Mouse (Mus musculus) forebrain, embryonic 14.5 days (tissue): ENCODE measurements at regions not wholly inside any gene's neighbourhood (a gene's known extent, or its start where the extent isn't known, plus 50 kb on each side); places are given as distances from the start of the nearest gene placed in this dataset.
A peak's percentile ranks its signal among the peaks of the same experiment; 100 is the strongest.

ENCODE experiments used
- ATAC-seq: fragments of 200-750 bp; cut with Nextera tagmentation; 2 replicates; pipeline ENCODE4 v1.8.0; 2017; ENCODE audit warnings: mild to moderate bottlenecking, moderate library complexity
- DNase-seq: peaks from one replicate; pipeline ENCODE4 v3.0.0-alpha.2; 2015; ENCODE audit warnings: low spot score
- H3K27ac ChIP-seq: fragments of 300-500 bp; sonication (generic); 2 replicates; pipeline ENCODE4 v1.5.1; 2014; ENCODE audit warnings: low read depth, mild to moderate bottlenecking, control low read depth, low read length, moderate library complexity
- H3K27me3 ChIP-seq: fragments of 300-500 bp; sonication (generic); replicated peaks from 2 replicates; pipeline ENCODE4 v1.6.1; 2014; ENCODE audit warnings: low read length, control low read depth, mixed read lengths; ENCODE audit not compliant: control insufficient read depth, insufficient read depth
- H3K36me3 ChIP-seq: fragments of 300-500 bp; sonication (generic); 2 replicates; pipeline ENCODE4 v1.6.1; 2014; ENCODE audit warnings: low read length, control low read depth; ENCODE audit not compliant: control insufficient read depth, insufficient read depth
- H3K4me1 ChIP-seq: fragments of 300-500 bp; sonication (generic); 2 replicates; pipeline ENCODE4 v1.6.1; 2014; ENCODE audit warnings: antibody characterized with exemption, low read length, control low read depth; ENCODE audit not compliant: control insufficient read depth, insufficient read depth
- H3K4me2 ChIP-seq: fragments of 300-500 bp; sonication (generic); 2 replicates; pipeline ENCODE4 v1.6.1; 2014; ENCODE audit warnings: mild to moderate bottlenecking, control low read depth, low read length
- H3K4me3 ChIP-seq: fragments of 300-500 bp; sonication (generic); 2 replicates; pipeline ENCODE4 v1.5.1; 2014; ENCODE audit warnings: low read depth, low read length, control low read depth
- H3K9ac ChIP-seq: fragments of 300-500 bp; sonication (generic); 2 replicates; pipeline ENCODE4 v1.6.1; 2014; ENCODE audit warnings: mild to moderate bottlenecking, low read length, control low read depth, moderate library complexity
- H3K9me3 ChIP-seq: fragments of 300-500 bp; sonication (generic); replicated peaks from 2 replicates; pipeline ENCODE4 v1.6.1; 2016; ENCODE audit warnings: low read length, control low read depth, mixed read lengths; ENCODE audit not compliant: control insufficient read depth
- WGBS: fragments of 180-500 bp; shearing (Covaris S2); extraction: QIAGEN DNeasy Blood & Tissue Kit; methylation state at CpG from one replicate; pipeline ENCODE4 v1.1.7; 2014; 5-methylcytosine and 5-hydroxymethylcytosine counted together

DNA sequence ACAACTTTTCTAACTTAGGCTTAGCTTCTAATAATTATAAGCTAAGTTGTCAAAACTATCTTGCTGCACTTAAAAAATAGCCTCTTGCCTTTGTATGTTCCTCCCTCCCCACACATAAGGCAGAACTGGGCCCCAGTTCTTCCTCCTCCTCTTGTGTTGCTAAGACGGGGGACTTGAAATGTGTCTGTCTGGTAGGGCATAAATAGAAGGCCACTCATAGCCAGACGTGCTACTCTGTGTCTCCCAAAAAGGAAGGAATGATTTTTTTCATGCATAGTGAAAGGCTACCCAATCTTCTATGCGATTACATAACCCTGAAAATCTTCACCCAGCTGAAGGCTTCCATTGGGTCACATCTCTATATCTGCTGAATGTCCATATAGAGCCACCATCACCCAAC, 183.5 kb downstream of the Hsfy2 start:
- WGBS: 94% methylated on average over 3 of the region's 3 CpGs

DNA sequence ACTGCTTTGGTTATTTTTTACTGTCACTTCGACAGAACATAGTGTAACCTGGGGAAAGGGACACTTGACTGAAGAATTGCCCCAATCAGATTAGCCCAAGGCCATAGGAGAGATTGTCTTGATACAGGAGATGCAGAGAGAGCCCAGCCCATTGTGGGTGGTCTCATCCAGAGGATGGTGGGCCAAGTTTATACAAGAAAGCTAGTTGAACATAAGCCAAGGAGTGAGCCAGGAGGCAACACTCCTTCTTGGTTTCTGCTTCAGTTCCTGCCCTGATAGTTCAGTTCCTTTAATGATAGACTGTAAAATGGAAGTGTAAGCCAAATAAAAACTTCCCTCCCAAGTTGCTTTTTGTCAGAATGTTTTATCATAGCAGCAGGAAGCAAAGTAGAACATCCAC, 194.4 kb downstream of the Hsfy2 start:
- DNase-seq (no peak), ATAC-seq (no peak)
- WGBS: 77% methylated on average over 1 of the region's 1 CpGs
- Histone ChIP-seq H3K27ac (no peak overlapping the region), H3K36me3 (no peaks in the 10 kb centered on the region), H3K27me3 (no peaks in the 10 kb centered on the region), H3K4me2 (no peak overlapping the region), H3K9ac (no peak overlapping the region), H3K4me3 (no peak overlapping the region), H3K4me1 (no peaks in the 10 kb centered on the region), H3K9me3 (no peaks in the 10 kb centered on the region)

More for the DNA sequence above, 183.5 kb downstream of the Hsfy2 start:
- Histone ChIP-seq H3K4me3 (no peak overlapping the region), H3K36me3 (no peaks in the 10 kb centered on the region), H3K9ac (no peak overlapping the region), H3K27me3 (no peaks in the 10 kb centered on the region), H3K9me3 (no peaks in the 10 kb centered on the region), H3K4me2 (no peak overlapping the region), H3K4me1 (no peaks in the 10 kb centered on the region), H3K27ac (no peak overlapping the region)
- DNase-seq: no peak
- ATAC-seq: no peak

DNA sequence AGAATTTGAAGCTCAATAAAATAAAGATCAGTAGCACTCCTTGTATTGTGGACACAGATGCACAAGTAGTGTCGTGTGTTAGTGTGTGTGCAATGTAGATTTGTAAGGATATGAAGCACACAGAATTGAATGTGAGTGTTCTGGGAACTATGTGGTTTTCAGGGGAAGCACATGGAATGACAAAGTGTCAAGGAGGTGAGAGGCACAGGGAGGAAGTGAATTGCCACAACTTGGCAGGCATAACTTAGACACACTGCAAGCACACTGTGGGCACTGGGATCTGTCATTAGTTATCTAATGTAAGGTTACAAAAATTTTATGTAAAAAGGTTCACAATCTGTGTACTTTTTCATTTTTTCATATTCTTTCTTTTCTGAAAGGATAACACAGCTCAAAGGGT, 230.4 kb downstream of the Hsfy2 start:
- Histone ChIP-seq H3K4me3 (no peak overlapping the region), H3K9me3 (no peaks in the 10 kb centered on the region), H3K9ac (no peak overlapping the region), H3K36me3 (no peaks in the 10 kb centered on the region), H3K4me1 (no peaks in the 10 kb centered on the region), H3K4me2 (no peak overlapping the region), H3K27ac (no peak overlapping the region), H3K27me3 (no peaks in the 10 kb centered on the region)
- no peak for ATAC-seq
- no peak for DNase-seq
- WGBS: 85% methylated on average over 1 of the region's 1 CpGs

GRCm38 (mm10) chr1:56403351-56403750, 233.9 kb downstream of the Hsfy2 start:
- H3K4me3 ChIP-seq: no peak overlapping the region
- no peak overlapping the region for H3K9ac ChIP-seq
- 70% methylated on average over 2 of the region's 2 CpGs for WGBS
- peak; percentile 69 for DNase-seq
- no peaks in the 10 kb centered on the region for H3K27me3 ChIP-seq
- no peaks in the 10 kb centered on the region for H3K4me1 ChIP-seq
- H3K4me2 ChIP-seq: no peak overlapping the region
- no peak; the same call in 1 of the 2 replicates for ATAC-seq
- H3K36me3 ChIP-seq: no peaks in the 10 kb centered on the region
- H3K27ac ChIP-seq: no peak overlapping the region
- H3K9me3 ChIP-seq: no peaks in the 10 kb centered on the region

DNA sequence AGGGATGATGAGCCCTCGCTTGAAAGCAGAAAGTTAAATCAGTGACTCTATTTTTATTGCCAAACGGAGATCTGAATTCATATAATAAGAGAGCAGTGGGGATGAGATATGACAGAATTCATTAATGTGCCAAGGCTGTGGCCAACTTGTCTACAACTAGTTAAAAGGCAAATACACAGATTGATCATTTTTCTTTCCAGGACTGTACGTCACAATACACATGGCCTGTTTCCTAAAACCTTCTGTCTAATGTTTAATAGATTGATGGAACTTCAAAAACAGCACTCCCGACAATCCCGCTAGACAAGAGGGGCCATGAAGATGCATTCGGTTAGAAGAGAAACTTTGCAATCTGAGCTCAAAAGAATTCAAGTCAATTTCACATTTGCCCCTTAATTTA, 241.4 kb downstream of the Hsfy2 start:
- whole genome bisulfite sequencing: 77% methylated on average over 6 of the region's 6 CpGs
- H3K4me2 ChIP-seq: no peak overlapping the region
- H3K27me3 ChIP-seq: no peaks in the 10 kb centered on the region
- no peak overlapping the region for H3K4me3 ChIP-seq
- no peak overlapping the region for H3K27ac ChIP-seq
- ATAC-seq (no peak), DNase-seq (peak; percentile 63)
- no peak overlapping the region for H3K9ac ChIP-seq
- H3K9me3 ChIP-seq: no peaks in the 10 kb centered on the region
- H3K4me1 ChIP-seq: no peaks in the 10 kb centered on the region
- H3K36me3 ChIP-seq: no peaks in the 10 kb centered on the region

DNA sequence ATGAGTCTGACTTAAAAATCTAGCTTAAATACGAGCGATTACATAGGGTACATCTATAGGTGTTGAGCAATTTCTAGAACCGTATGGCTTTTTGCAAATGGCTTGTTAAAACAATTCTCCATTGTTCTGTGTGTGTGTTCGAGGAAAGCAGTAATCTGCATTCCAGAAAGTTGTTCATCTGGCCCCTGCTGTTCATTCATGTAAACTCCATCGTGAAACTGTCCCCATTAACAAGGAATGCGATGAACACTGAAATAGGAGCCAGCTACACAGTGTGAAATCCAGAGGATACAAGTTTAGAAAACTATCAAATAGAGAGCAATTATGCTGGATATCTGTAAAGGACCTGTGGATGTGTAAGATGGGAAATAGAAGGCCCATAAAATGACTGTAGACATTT, 250.1 kb downstream of the Hsfy2 start:
- Histone ChIP-seq H3K4me1 (no peaks in the 10 kb centered on the region), H3K9ac (no peak overlapping the region), H3K27ac (no peak overlapping the region), H3K36me3 (no peaks in the 10 kb centered on the region), H3K4me3 (no peak overlapping the region), H3K27me3 (no peaks in the 10 kb centered on the region), H3K4me2 (no peak overlapping the region), H3K9me3 (no peaks in the 10 kb centered on the region)
- DNase-seq: no peak
- no peak for ATAC-seq
- WGBS: 47% methylated on average over 6 of the region's 6 CpGs

GRCm38 (mm10) chr1:56366319-56366718, 270.9 kb downstream of the Hsfy2 start:
- 95% methylated on average over 2 of the region's 2 CpGs for WGBS
- H3K27ac ChIP-seq: no peak overlapping the region
- no peak overlapping the region for H3K4me2 ChIP-seq
- no peaks in the 10 kb centered on the region for H3K27me3 ChIP-seq
- H3K4me3 ChIP-seq: no peak overlapping the region
- H3K9me3 ChIP-seq: no peaks in the 10 kb centered on the region
- no peaks in the 10 kb centered on the region for H3K4me1 ChIP-seq
- ATAC-seq: no peak
- H3K36me3 ChIP-seq: no peaks in the 10 kb centered on the region
- DNase-seq: no peak
- no peak overlapping the region for H3K9ac ChIP-seq

GRCm38 (mm10) chr1:56360857-56361256, 276.4 kb downstream of the Hsfy2 start:
- ATAC-seq (no peak), DNase-seq (no peak)
- no peak overlapping the region for H3K9ac ChIP-seq
- no peak overlapping the region for H3K27ac ChIP-seq
- H3K9me3 ChIP-seq: no peaks in the 10 kb centered on the region
- no peak overlapping the region for H3K4me3 ChIP-seq
- no peaks in the 10 kb centered on the region for H3K36me3 ChIP-seq
- 55% methylated on average over 5 of the region's 5 CpGs for WGBS
- H3K4me1 ChIP-seq: no peaks in the 10 kb centered on the region
- H3K27me3 ChIP-seq: no peaks in the 10 kb centered on the region
- H3K4me2 ChIP-seq: no peak overlapping the region

DNA sequence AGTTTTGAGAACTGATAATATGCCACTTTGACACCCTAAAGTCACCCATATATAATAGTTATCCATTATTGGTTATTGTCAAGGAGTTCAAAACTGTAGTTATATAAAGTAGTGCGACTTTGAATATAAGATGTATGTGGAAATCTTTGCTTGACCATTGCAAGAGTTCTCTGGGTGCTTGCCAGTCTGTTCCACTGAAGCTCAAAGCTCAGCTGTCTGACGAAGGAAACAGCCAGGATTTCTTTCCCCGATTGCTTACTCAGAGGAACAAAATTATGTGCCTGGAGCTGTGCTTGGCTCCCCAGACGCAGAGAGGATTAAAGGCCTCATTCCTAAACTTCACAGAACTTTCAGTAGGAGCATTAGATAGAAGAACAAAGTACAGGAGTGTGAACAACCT, 290.6 kb downstream of the Hsfy2 start:
- DNase-seq: no peak
- H3K4me2 ChIP-seq: no peak overlapping the region
- H3K4me3 ChIP-seq: no peak overlapping the region
- no peaks in the 10 kb centered on the region for H3K9me3 ChIP-seq
- no peak overlapping the region for H3K9ac ChIP-seq
- no peaks in the 10 kb centered on the region for H3K36me3 ChIP-seq
- WGBS: 79% methylated on average over 4 of the region's 4 CpGs
- H3K27ac ChIP-seq: no peak overlapping the region
- no peaks in the 10 kb centered on the region for H3K4me1 ChIP-seq
- ATAC-seq: no peak
- no peaks in the 10 kb centered on the region for H3K27me3 ChIP-seq

DNA sequence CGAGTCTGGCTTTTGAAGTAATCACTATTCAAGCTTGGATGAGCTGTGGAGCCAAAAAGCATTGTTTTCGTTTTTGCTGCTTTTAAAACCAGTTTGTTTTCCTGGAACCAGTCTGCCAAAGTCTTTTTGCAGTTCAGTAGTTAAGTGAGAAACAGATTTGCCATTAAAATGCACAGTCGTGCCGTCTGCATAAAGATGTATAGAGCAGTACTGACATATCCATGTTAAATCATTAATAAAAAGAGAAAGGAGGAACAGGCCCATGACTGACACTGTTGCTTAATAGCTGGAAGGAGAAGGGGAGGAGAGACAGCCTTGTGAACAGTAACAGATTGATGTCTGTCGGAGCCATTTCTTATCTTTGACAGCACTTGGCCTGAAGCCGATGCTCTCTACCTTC, 292.3 kb downstream of the Hsfy2 start:
- H3K4me1 ChIP-seq: no peaks in the 10 kb centered on the region
- ATAC-seq (peak; percentile 95), DNase-seq (peak; percentile 89)
- no peaks in the 10 kb centered on the region for H3K27me3 ChIP-seq
- no peak overlapping the region for H3K27ac ChIP-seq
- H3K9ac ChIP-seq: no peak overlapping the region
- H3K36me3 ChIP-seq: no peaks in the 10 kb centered on the region
- H3K4me2 ChIP-seq: no peak overlapping the region
- H3K9me3 ChIP-seq: no peaks in the 10 kb centered on the region
- 37% methylated on average over 6 of the region's 6 CpGs for WGBS
- H3K4me3 ChIP-seq: no peak overlapping the region
